Mouse (Mus musculus): ENCODE results near the gene Tial1.

- no peak for TF ChIP-seq CTCF (IDR thresholded peaks at IDR 0.05)
- no peak for TF ChIP-seq EP300 (IDR thresholded peaks at IDR 0.05)
Observed at GRCm38 (mm10) chr7:128402577-128402976, 58.9 kb downstream of the Tial1 start.

All from lung, postnatal 0 days (tissue).